Mouse (Mus musculus): ENCODE measurements around the gene Pde7b.

DNA sequence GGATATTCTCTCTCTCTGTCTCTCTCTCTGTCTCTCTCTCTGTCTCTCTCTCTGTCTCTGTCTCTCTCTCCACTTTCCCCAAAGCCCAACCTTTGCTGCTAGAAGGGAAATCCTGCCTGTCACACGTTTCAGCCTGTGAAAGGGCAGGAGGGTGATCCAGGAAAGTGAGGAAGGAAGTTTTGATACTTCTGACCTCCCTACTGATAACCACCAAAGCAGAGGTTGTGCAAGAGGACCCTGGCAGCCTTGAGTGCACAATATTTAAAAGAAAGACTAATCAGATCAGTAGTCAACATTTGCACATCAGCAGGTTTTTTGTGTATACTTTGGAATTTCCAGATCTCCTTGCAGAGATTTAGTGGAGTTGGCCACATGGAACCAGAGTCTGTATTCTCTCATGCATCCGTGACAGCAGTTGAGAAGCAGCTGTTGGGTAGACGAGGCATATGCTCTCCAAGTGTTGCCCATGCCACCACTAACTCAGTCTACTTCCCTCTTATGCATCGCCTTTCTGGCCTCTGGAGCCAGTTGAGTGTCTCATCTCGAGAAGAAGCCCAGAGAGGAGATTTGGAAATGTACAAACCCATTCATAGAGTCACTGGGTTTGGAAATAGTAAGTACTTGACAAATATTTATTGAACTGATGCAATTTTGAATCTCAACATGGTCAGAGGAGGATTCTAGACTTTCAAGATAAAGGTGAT, 129.6 kb downstream of the Pde7b start:
- TF ChIP-seq POLR2A (IDR thresholded peaks at IDR 0.05; ENCODE audit: low read depth, low read length) (no peak), CTCF (conservative IDR thresholded peaks at IDR 0.05; ENCODE audit: insufficient read depth, insufficient read length, low read depth, low read length) (no peak)
